Mouse (Mus musculus): ENCODE measurements around the gene Pcsk4. TPM values are rescaled to one million over a fixed set of nuclear protein-coding genes. Genes with fewer than 3 reads are reported as not detected.

The Pcsk4 gene
- total and polyA plus RNA-seq, 2 experiments from 2014 or later, result 7.5 to 14.6 TPM

- Histone ChIP-seq H3K9ac (replicated peaks; ENCODE audit: low read length, poor library complexity, severe bottlenecking) (no peak overlapping the region), H3K4me3 (ENCODE audit: low read depth, low read length) (no peak overlapping the region), H3K27ac (ENCODE audit: low read depth, low read length) (no peak overlapping the region), H3K27me3 (ENCODE audit: insufficient read depth, low read length) (no peaks in the 10 kb centered on the region), H3K4me1 (ENCODE audit: insufficient read depth, low read length) (no peaks in the 10 kb centered on the region), H3K36me3 (ENCODE audit: insufficient read depth, low read length) (peaks cover 75% of the 10 kb centered on the region), H3K9me3 (ENCODE audit: low read length) (no peaks in the 10 kb centered on the region), H3K4me2 (ENCODE audit: low read depth, low read length, poor library complexity, severe bottlenecking) (no peak overlapping the region)
- WGBS, result 85% methylated on average over 7 of the region's 7 CpGs
- DNase-seq (ENCODE audit: low spot score) (no peak), ATAC-seq (ENCODE audit: low FRiP score) (no peak)
- TF ChIP-seq CTCF (IDR thresholded peaks at IDR 0.05), result no peak
These were observed 48.0 kb downstream of the Pcsk4 start for GRCm38 (mm10) chr10:80281304-80281703.

DNA sequence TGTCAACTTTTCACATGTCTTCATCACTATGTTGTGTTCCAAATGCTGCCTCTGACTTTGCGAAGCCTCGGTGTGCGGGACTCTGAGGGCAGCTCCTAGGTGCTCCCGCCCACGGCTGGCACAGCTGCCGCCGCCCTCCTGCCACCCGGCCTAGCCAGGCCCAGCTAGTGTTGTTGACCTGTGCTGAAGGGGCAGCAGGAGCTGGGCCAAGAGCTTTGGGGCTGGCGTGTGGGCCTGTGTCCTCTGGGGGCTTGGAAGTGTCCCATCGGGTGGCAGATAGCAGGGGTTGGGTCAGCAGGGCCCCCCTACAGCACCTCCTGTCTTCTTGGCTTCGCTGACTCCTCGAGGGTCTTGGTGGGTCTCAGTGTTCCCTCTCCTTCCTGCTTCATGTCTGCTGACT, 50.0 kb downstream of the Pcsk4 start:
- peaks cover 70% of the 10 kb centered on the region for H3K36me3 ChIP-seq (ENCODE audit: insufficient read depth, low read length)
- no peaks in the 10 kb centered on the region for H3K9me3 ChIP-seq (ENCODE audit: low read length)
- H3K27ac ChIP-seq (ENCODE audit: low read depth, low read length), result no peak overlapping the region
- DNase-seq (ENCODE audit: low spot score), result no peak
- no peak overlapping the region for H3K9ac ChIP-seq (replicated peaks; ENCODE audit: low read length, poor library complexity, severe bottlenecking)
- no peaks in the 10 kb centered on the region for H3K4me1 ChIP-seq (ENCODE audit: insufficient read depth, low read length)
- no peak overlapping the region for H3K4me2 ChIP-seq (ENCODE audit: low read depth, low read length, poor library complexity, severe bottlenecking)
- no peak for ATAC-seq (ENCODE audit: low FRiP score)
- no peak for TF ChIP-seq CTCF (IDR thresholded peaks at IDR 0.05)
- H3K4me3 ChIP-seq (ENCODE audit: low read depth, low read length), result no peak overlapping the region
- WGBS, result 92% methylated on average over 12 of the region's 12 CpGs
- H3K27me3 ChIP-seq (ENCODE audit: insufficient read depth, low read length), result no peaks in the 10 kb centered on the region

- Histone ChIP-seq H3K4me2 (ENCODE audit: low read depth, low read length, poor library complexity, severe bottlenecking) (no peak overlapping the region), H3K27me3 (ENCODE audit: insufficient read depth, low read length) (no peaks in the 10 kb centered on the region), H3K9me3 (ENCODE audit: low read length) (no peaks in the 10 kb centered on the region), H3K27ac (ENCODE audit: low read depth, low read length) (no peak overlapping the region), H3K4me3 (ENCODE audit: low read depth, low read length) (no peak overlapping the region), H3K9ac (replicated peaks; ENCODE audit: low read length, poor library complexity, severe bottlenecking) (no peak overlapping the region), H3K4me1 (ENCODE audit: insufficient read depth, low read length) (no peaks in the 10 kb centered on the region), H3K36me3 (ENCODE audit: insufficient read depth, low read length) (peaks cover 65% of the 10 kb centered on the region)
- no peak for ATAC-seq (ENCODE audit: low FRiP score)
- 95% methylated on average over 9 of the region's 9 CpGs for WGBS
- TF ChIP-seq CTCF (IDR thresholded peaks at IDR 0.05), result no peak
- no peak for DNase-seq (ENCODE audit: low spot score)
These were observed 50.9 kb downstream of the Pcsk4 start for GRCm38 (mm10) chr10:80278390-80278789.

GRCm38 (mm10) chr10:80276238-80276637, 53.1 kb downstream of the Pcsk4 start:
- no peaks in the 10 kb centered on the region for H3K4me1 ChIP-seq (ENCODE audit: insufficient read depth, low read length)
- WGBS, result 87% methylated on average over 5 of the region's 5 CpGs
- H3K27me3 ChIP-seq (ENCODE audit: insufficient read depth, low read length), result no peaks in the 10 kb centered on the region
- H3K27ac ChIP-seq (ENCODE audit: low read depth, low read length), result no peak overlapping the region
- no peaks in the 10 kb centered on the region for H3K9me3 ChIP-seq (ENCODE audit: low read length)
- ATAC-seq (ENCODE audit: low FRiP score) (no peak), DNase-seq (ENCODE audit: low spot score) (no peak)
- H3K4me3 ChIP-seq (ENCODE audit: low read depth, low read length), result no peak overlapping the region
- H3K36me3 ChIP-seq (ENCODE audit: insufficient read depth, low read length), result peaks cover 56% of the 10 kb centered on the region
- no peak for TF ChIP-seq CTCF (IDR thresholded peaks at IDR 0.05)
- H3K4me2 ChIP-seq (ENCODE audit: low read depth, low read length, poor library complexity, severe bottlenecking), result no peak overlapping the region
- H3K9ac ChIP-seq (replicated peaks; ENCODE audit: low read length, poor library complexity, severe bottlenecking), result no peak overlapping the region

GRCm38 (mm10) chr10:80273847-80274246, 55.5 kb downstream of the Pcsk4 start:
- no peak for TF ChIP-seq CTCF (IDR thresholded peaks at IDR 0.05)
- H3K27ac ChIP-seq (ENCODE audit: low read depth, low read length), result no peak overlapping the region
- no peak overlapping the region for H3K4me2 ChIP-seq (ENCODE audit: low read depth, low read length, poor library complexity, severe bottlenecking)
- 95% methylated on average over 3 of the region's 3 CpGs for WGBS
- DNase-seq (ENCODE audit: low spot score) (no peak), ATAC-seq (ENCODE audit: low FRiP score) (no peak)
- H3K9ac ChIP-seq (replicated peaks; ENCODE audit: low read length, poor library complexity, severe bottlenecking), result no peak overlapping the region
- no peaks in the 10 kb centered on the region for H3K9me3 ChIP-seq (ENCODE audit: low read length)
- no peaks in the 10 kb centered on the region for H3K27me3 ChIP-seq (ENCODE audit: insufficient read depth, low read length)
- H3K4me1 ChIP-seq (ENCODE audit: insufficient read depth, low read length), result no peaks in the 10 kb centered on the region
- peaks cover 35% of the 10 kb centered on the region for H3K36me3 ChIP-seq (ENCODE audit: insufficient read depth, low read length)
- no peak overlapping the region for H3K4me3 ChIP-seq (ENCODE audit: low read depth, low read length)

DNA sequence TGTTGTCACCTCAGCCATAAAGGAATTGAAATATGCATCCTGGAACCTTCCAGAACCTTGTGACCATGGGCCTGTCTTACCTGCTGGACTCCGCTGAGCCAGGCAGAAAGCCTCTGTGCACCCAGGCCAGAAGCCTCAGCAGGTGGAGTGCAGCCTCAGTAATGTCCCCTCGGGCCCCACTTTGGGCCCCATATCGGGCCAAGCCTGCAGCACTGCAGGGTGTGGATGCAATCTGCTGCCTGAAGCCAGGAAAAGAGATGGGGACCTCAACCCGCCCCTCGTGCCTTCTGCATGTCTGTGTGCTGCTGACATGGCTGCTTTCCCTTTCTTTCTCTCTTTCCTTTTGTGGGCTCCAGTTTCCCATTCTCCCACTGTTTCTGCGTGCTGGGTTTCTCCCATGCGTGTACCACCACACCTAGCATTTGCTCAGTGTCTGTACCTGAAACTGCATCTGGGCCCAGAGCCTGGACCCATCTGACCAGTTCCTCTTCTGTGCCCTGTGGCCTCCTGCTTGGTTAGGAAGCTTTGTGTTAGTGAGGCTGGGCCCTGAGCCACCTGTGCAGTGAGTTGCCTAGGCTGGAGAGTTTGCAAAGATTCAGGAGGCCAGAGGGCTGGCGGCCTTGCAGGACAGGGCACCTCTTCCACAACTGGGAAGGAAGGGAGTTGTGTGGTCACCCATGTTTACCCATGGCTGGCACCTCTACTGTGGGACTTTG, 57.3 kb downstream of the Pcsk4 start:
- no peak for DNase-seq (ENCODE audit: low spot score)
- 83% methylated on average over 8 of the region's 8 CpGs for WGBS
- H3K27ac ChIP-seq (ENCODE audit: low read depth, low read length), result no peak overlapping the region
- no peaks in the 10 kb centered on the region for H3K27me3 ChIP-seq (ENCODE audit: insufficient read depth, low read length)
- H3K9ac ChIP-seq (replicated peaks; ENCODE audit: low read length, poor library complexity, severe bottlenecking), result no peak overlapping the region
- H3K36me3 ChIP-seq (ENCODE audit: insufficient read depth, low read length), result peaks cover 22% of the 10 kb centered on the region
- TF ChIP-seq CTCF (IDR thresholded peaks at IDR 0.05), result no peak
- H3K4me3 ChIP-seq (ENCODE audit: low read depth, low read length), result no peak overlapping the region
- no peak for ATAC-seq (ENCODE audit: low FRiP score)
- H3K4me2 ChIP-seq (ENCODE audit: low read depth, low read length, poor library complexity, severe bottlenecking), result no peak overlapping the region
- H3K4me1 ChIP-seq (ENCODE audit: insufficient read depth, low read length), result peaks cover 7% of the 10 kb centered on the region
- H3K9me3 ChIP-seq (ENCODE audit: low read length), result no peaks in the 10 kb centered on the region

Small RNA genes within 50 kb of the gene (microRNA-seq; reads per million reads assigned to microRNA genes)
- gene Mir6911 (ENCODE audit: borderline number of aligned reads), result not detected

Other genes with a start within 250 kb of the Pcsk4 start
- gene Sbno2, start 223.9 kb downstream of the Pcsk4 start, total RNA-seq (2014; rRNA removed), result 24.3 TPM in 2 replicates
- gene Sbno2, start 223.9 kb downstream of the Pcsk4 start, polyA plus RNA-seq (2015; fragmentation: Nextera tagmentation; extraction: Ambion mirVana), result 7.6 TPM in 2 replicates
- 84.0 and 97.3 TPM in 2 replicates for gene Stk11, start 213.7 kb downstream of the Pcsk4 start, total RNA-seq (2014; rRNA removed)
- gene Stk11, start 213.7 kb downstream of the Pcsk4 start, polyA plus RNA-seq (2015; fragmentation: Nextera tagmentation; extraction: Ambion mirVana), result 12.3 and 12.4 TPM in 2 replicates
- gene Atp5d, start 190.9 kb downstream of the Pcsk4 start, total RNA-seq (2014; rRNA removed), result 231 and 259 TPM in 2 replicates
- 607 and 661 TPM in 2 replicates for gene Atp5d, start 190.9 kb downstream of the Pcsk4 start, polyA plus RNA-seq (2015; fragmentation: Nextera tagmentation; extraction: Ambion mirVana)
- gene Cbarp, start 188.7 kb downstream of the Pcsk4 start, total RNA-seq (2014; rRNA removed), result 273 and 276 TPM in 2 replicates
- 120 and 121 TPM in 2 replicates for gene Cbarp, start 188.7 kb downstream of the Pcsk4 start, polyA plus RNA-seq (2015; fragmentation: Nextera tagmentation; extraction: Ambion mirVana)
- 114 and 143 TPM in 2 replicates for gene Midn, start 181.2 kb downstream of the Pcsk4 start, total RNA-seq (2014; rRNA removed)
- gene Midn, start 181.2 kb downstream of the Pcsk4 start, polyA plus RNA-seq (2015; fragmentation: Nextera tagmentation; extraction: Ambion mirVana), result 16.3 and 17.2 TPM in 2 replicates
- 315 and 337 TPM in 2 replicates for gene Cirbp, start 163.5 kb downstream of the Pcsk4 start, total RNA-seq (2014; rRNA removed)
- 760 and 829 TPM in 2 replicates for gene Cirbp, start 163.5 kb downstream of the Pcsk4 start, polyA plus RNA-seq (2015; fragmentation: Nextera tagmentation; extraction: Ambion mirVana)
- gene 1600002K03Rik, start 156.6 kb downstream of the Pcsk4 start, total RNA-seq (2014; rRNA removed), result 2.3 and 2.8 TPM in 2 replicates
- 4.1 and 5.3 TPM in 2 replicates for gene 1600002K03Rik, start 156.6 kb downstream of the Pcsk4 start, polyA plus RNA-seq (2015; fragmentation: Nextera tagmentation; extraction: Ambion mirVana)
- gene Efna2, start 150.0 kb downstream of the Pcsk4 start, total RNA-seq (2014; rRNA removed), result 45.1 and 51.1 TPM in 2 replicates
- gene Efna2, start 150.0 kb downstream of the Pcsk4 start, polyA plus RNA-seq (2015; fragmentation: Nextera tagmentation; extraction: Ambion mirVana), result 52.1 and 58.4 TPM in 2 replicates
- gene Mum1, start 103.1 kb downstream of the Pcsk4 start, total RNA-seq (2014; rRNA removed), result 45.1 and 60.9 TPM in 2 replicates
- gene Mum1, start 103.1 kb downstream of the Pcsk4 start, polyA plus RNA-seq (2015; fragmentation: Nextera tagmentation; extraction: Ambion mirVana), result 42.4 and 49.6 TPM in 2 replicates
- gene Ndufs7, start 80.4 kb downstream of the Pcsk4 start, total RNA-seq (2014; rRNA removed), result 193 and 201 TPM in 2 replicates
- 358 and 388 TPM in 2 replicates for gene Ndufs7, start 80.4 kb downstream of the Pcsk4 start, polyA plus RNA-seq (2015; fragmentation: Nextera tagmentation; extraction: Ambion mirVana)
- gene Gamt, start 68.5 kb downstream of the Pcsk4 start, total RNA-seq (2014; rRNA removed), result 12.5 and 14.3 TPM in 2 replicates
- 16.8 and 19.6 TPM in 2 replicates for gene Gamt, start 68.5 kb downstream of the Pcsk4 start, polyA plus RNA-seq (2015; fragmentation: Nextera tagmentation; extraction: Ambion mirVana)
- 107 and 109 TPM in 2 replicates for gene Dazap1, start 68.0 kb downstream of the Pcsk4 start, total RNA-seq (2014; rRNA removed)
- 34.2 and 34.5 TPM in 2 replicates for gene Dazap1, start 68.0 kb downstream of the Pcsk4 start, polyA plus RNA-seq (2015; fragmentation: Nextera tagmentation; extraction: Ambion mirVana)
- gene Rps15, start 37.0 kb downstream of the Pcsk4 start, total RNA-seq (2014; rRNA removed), result 971 and 1,162 TPM in 2 replicates
- 633 and 645 TPM in 2 replicates for gene Rps15, start 37.0 kb downstream of the Pcsk4 start, polyA plus RNA-seq (2015; fragmentation: Nextera tagmentation; extraction: Ambion mirVana)
- 370 and 395 TPM in 2 replicates for gene Apc2, start 33.5 kb downstream of the Pcsk4 start, total RNA-seq (2014; rRNA removed)
- gene Apc2, start 33.5 kb downstream of the Pcsk4 start, polyA plus RNA-seq (2015; fragmentation: Nextera tagmentation; extraction: Ambion mirVana), result 95.3 and 110 TPM in 2 replicates
- gene 2310011J03Rik, start 9.0 kb downstream of the Pcsk4 start, total RNA-seq (2014; rRNA removed), result 15.6 and 23.1 TPM in 2 replicates
- gene 2310011J03Rik, start 9.0 kb downstream of the Pcsk4 start, polyA plus RNA-seq (2015; fragmentation: Nextera tagmentation; extraction: Ambion mirVana), result 26.5 and 29.6 TPM in 2 replicates
- gene Reep6, start 455 bp upstream of the Pcsk4 start, total RNA-seq (2014; rRNA removed), result 3.8 and 5.3 TPM in 2 replicates
- gene Reep6, start 455 bp upstream of the Pcsk4 start, polyA plus RNA-seq (2015; fragmentation: Nextera tagmentation; extraction: Ambion mirVana), result 7.0 and 7.8 TPM in 2 replicates
- gene Adamtsl5, start 18.9 kb upstream of the Pcsk4 start, total RNA-seq (2014; rRNA removed), result 0.71 and 0.77 TPM in 2 replicates
- 0.62 and 0.71 TPM in 2 replicates for gene Adamtsl5, start 18.9 kb upstream of the Pcsk4 start, polyA plus RNA-seq (2015; fragmentation: Nextera tagmentation; extraction: Ambion mirVana)
- 17.5 and 23.1 TPM in 2 replicates for gene Plk5, start 27.0 kb upstream of the Pcsk4 start, total RNA-seq (2014; rRNA removed)
- 12.5 and 12.8 TPM in 2 replicates for gene Plk5, start 27.0 kb upstream of the Pcsk4 start, polyA plus RNA-seq (2015; fragmentation: Nextera tagmentation; extraction: Ambion mirVana)
- 118 and 147 TPM in 2 replicates for gene Mex3d, start 58.2 kb upstream of the Pcsk4 start, total RNA-seq (2014; rRNA removed)
- gene Mex3d, start 58.2 kb upstream of the Pcsk4 start, polyA plus RNA-seq (2015; fragmentation: Nextera tagmentation; extraction: Ambion mirVana), result 12.5 and 13.9 TPM in 2 replicates
- gene Mbd3, start 70.1 kb upstream of the Pcsk4 start, total RNA-seq (2014; rRNA removed), result 30.4 and 47.0 TPM in 2 replicates
- 154 and 157 TPM in 2 replicates for gene Mbd3, start 70.1 kb upstream of the Pcsk4 start, polyA plus RNA-seq (2015; fragmentation: Nextera tagmentation; extraction: Ambion mirVana)
- gene Uqcr11, start 77.3 kb upstream of the Pcsk4 start, total RNA-seq (2014; rRNA removed), result 295 and 379 TPM in 2 replicates
- gene Uqcr11, start 77.3 kb upstream of the Pcsk4 start, polyA plus RNA-seq (2015; fragmentation: Nextera tagmentation; extraction: Ambion mirVana), result 638 and 795 TPM in 2 replicates
- gene Tcf3, start 104.1 kb upstream of the Pcsk4 start, total RNA-seq (2014; rRNA removed), result 69.6 and 91.1 TPM in 2 replicates
- 24.8 and 25.1 TPM in 2 replicates for gene Tcf3, start 104.1 kb upstream of the Pcsk4 start, polyA plus RNA-seq (2015; fragmentation: Nextera tagmentation; extraction: Ambion mirVana)
- 2.8 and 3.1 TPM in 2 replicates for gene Onecut3, start 165.3 kb upstream of the Pcsk4 start, total RNA-seq (2014; rRNA removed)
- gene Onecut3, start 165.3 kb upstream of the Pcsk4 start, polyA plus RNA-seq (2015; fragmentation: Nextera tagmentation; extraction: Ambion mirVana), result 0.69 and 0.89 TPM in 2 replicates
- 0.71 and 0.93 TPM in 2 replicates for gene Atp8b3, start 209.6 kb upstream of the Pcsk4 start, total RNA-seq (2014; rRNA removed)
- 0.90 and 1.1 TPM in 2 replicates for gene Atp8b3, start 209.6 kb upstream of the Pcsk4 start, polyA plus RNA-seq (2015; fragmentation: Nextera tagmentation; extraction: Ambion mirVana)
- 34.2 and 52.6 TPM in 2 replicates for gene Rexo1, start 232.1 kb upstream of the Pcsk4 start, total RNA-seq (2014; rRNA removed)
- 26.1 and 29.8 TPM in 2 replicates for gene Rexo1, start 232.1 kb upstream of the Pcsk4 start, polyA plus RNA-seq (2015; fragmentation: Nextera tagmentation; extraction: Ambion mirVana)
- gene Klf16, start 247.8 kb upstream of the Pcsk4 start, total RNA-seq (2014; rRNA removed), result 13.7 and 18.1 TPM in 2 replicates
- gene Klf16, start 247.8 kb upstream of the Pcsk4 start, polyA plus RNA-seq (2015; fragmentation: Nextera tagmentation; extraction: Ambion mirVana), result 7.7 and 8.3 TPM in 2 replicates

All from midbrain, postnatal 0 days (tissue).